Mouse (Mus musculus): ENCODE measurements around the gene Gnai2.

Gnai2 gene

GRCm38 (mm10) chr9:107631311-107631826, 3.8 kb downstream of the Gnai2 start:
- DNase-seq (ENCODE audit: low spot score in 2 of 2), result no peak

- no peak for DNase-seq (ENCODE audit: low spot score in 2 of 2)
These were observed 4.6 kb downstream of the Gnai2 start for GRCm38 (mm10) chr9:107630576-107630975.

- no peak for DNase-seq (ENCODE audit: low spot score in 2 of 2)
These were observed 5.2 kb downstream of the Gnai2 start for GRCm38 (mm10) chr9:107629901-107630425.

- peak in 1 of 2 experiments; percentile 57 for DNase-seq (ENCODE audit: low spot score in 2 of 2)
These were observed 5.8 kb downstream of the Gnai2 start for GRCm38 (mm10) chr9:107629411-107629730.

- DNase-seq (ENCODE audit: low spot score in 2 of 2), result peak in 1 of 2 experiments; percentile 78
These were observed 6.3 kb downstream of the Gnai2 start for GRCm38 (mm10) chr9:107628721-107629410.

- DNase-seq (ENCODE audit: low spot score in 2 of 2), result no peak
These were observed 7.5 kb downstream of the Gnai2 start for GRCm38 (mm10) chr9:107627387-107628255.

- peak; percentile 74 to 89 for DNase-seq (ENCODE audit: low spot score in 2 of 2)
These were observed 8.3 kb downstream of the Gnai2 start for GRCm38 (mm10) chr9:107626844-107627277.

- no peak for DNase-seq (ENCODE audit: low spot score in 2 of 2)
These were observed 8.9 kb downstream of the Gnai2 start for GRCm38 (mm10) chr9:107626158-107626843.

GRCm38 (mm10) chr9:107625351-107626128, 9.6 kb downstream of the Gnai2 start:
- no peak for DNase-seq (ENCODE audit: low spot score in 2 of 2)

- DNase-seq (ENCODE audit: low spot score in 2 of 2), result no peak
These were observed 10.2 kb downstream of the Gnai2 start for GRCm38 (mm10) chr9:107624951-107625350.

- DNase-seq (ENCODE audit: low spot score in 2 of 2), result no peak
These were observed 10.6 kb downstream of the Gnai2 start for GRCm38 (mm10) chr9:107624539-107624938.

- DNase-seq (ENCODE audit: low spot score in 2 of 2), result no peak
These were observed 14.2 kb downstream of the Gnai2 start for GRCm38 (mm10) chr9:107620954-107621353.

GRCm38 (mm10) chr9:107619546-107619879, 15.7 kb downstream of the Gnai2 start:
- DNase-seq (ENCODE audit: low spot score in 2 of 2), result no peak

- DNase-seq (ENCODE audit: low spot score in 2 of 2), result no peak
These were observed 16.2 kb downstream of the Gnai2 start for GRCm38 (mm10) chr9:107618778-107619545.

GRCm38 (mm10) chr9:107618098-107618497, 17.1 kb downstream of the Gnai2 start:
- DNase-seq (ENCODE audit: low spot score in 2 of 2), result no peak

- no peak for DNase-seq (ENCODE audit: low spot score in 2 of 2)
These were observed 17.7 kb downstream of the Gnai2 start for GRCm38 (mm10) chr9:107617461-107617860.

- no peak for DNase-seq (ENCODE audit: low spot score in 2 of 2)
These were observed 20.1 kb downstream of the Gnai2 start for GRCm38 (mm10) chr9:107615035-107615434.

GRCm38 (mm10) chr9:107612945-107613569, 22.1 kb downstream of the Gnai2 start:
- DNase-seq (ENCODE audit: low spot score in 2 of 2), result peak in 1 of 2 experiments; percentile 26

- DNase-seq (ENCODE audit: low spot score in 2 of 2), result peak; percentile 98 to 99
These were observed 22.8 kb downstream of the Gnai2 start for GRCm38 (mm10) chr9:107612191-107612944.

Measured in spleen, postnatal 10 days (tissue).